8 mouse cellular contexts compared by ENCODE assay signal in the genomic region with DNA sequence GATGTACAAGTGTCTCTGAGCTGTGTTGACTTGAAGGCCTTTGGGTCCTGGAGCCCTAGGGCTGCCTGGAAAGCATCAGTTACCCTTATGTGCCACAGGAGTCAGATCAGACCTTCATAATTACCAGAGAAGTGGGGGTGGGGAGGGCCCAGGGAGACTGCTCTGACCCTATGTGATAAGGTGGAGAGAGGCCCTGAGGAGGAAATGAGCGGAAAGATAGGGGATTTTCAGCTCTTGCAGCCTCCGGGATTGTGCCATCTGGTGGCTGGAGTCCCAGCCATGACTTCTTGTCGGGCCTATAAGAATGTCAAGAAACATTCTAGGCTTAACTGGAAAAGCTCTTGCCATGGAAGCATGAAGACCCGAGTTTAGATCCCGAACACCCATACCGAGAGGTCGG. TPM values are rescaled to one million over a fixed set of nuclear protein-coding genes. Genes with fewer than 3 reads are reported as not detected.
DNase-seq lines count a peak whose midpoint lies in the region; ATAC-seq and TF ChIP-seq lines count a peak whose summit lies in the region.

No protein-coding gene starts in this region.

- peak; percentile 96 for ATAC-seq in liver, embryonic 13.5 days (ENCODE audit: low read depth)

- peak overlapping the region; percentile 93 for H3K27ac ChIP-seq in liver, embryonic 13.5 days

- peak overlapping the region; percentile 57 for H3K9ac ChIP-seq in liver, embryonic 13.5 days

- no peaks in the 10 kb centered on the region for H3K36me3 ChIP-seq in liver, embryonic 13.5 days
- H3K36me3 ChIP-seq in splenic B cell, adult 2 months (ENCODE audit: control insufficient read depth, insufficient read depth, low read length, poor library complexity, severe bottlenecking): no peaks in the 10 kb centered on the region

- H3K4me1 ChIP-seq in lung, adult 2 months (ENCODE audit: control insufficient read depth, insufficient read depth, low read length): no peaks in the 10 kb centered on the region
- peaks cover 58% of the 10 kb centered on the region for H3K4me1 ChIP-seq in liver, embryonic 13.5 days (replicated peaks)

- peak overlapping the region; percentile 57 for H3K4me2 ChIP-seq in liver, embryonic 13.5 days

- DNase-seq in lung, adult 2 months: no peak
- DNase-seq in lung, postnatal 25 days (ENCODE audit: low spot score): no peak
- peak; percentile 92 for DNase-seq in c-Kit-positive CD71-positive TER-119-negative erythroid progenitor cells, embryonic 14.5 days (ENCODE audit: low read depth)
- DNase-seq in liver, embryonic 13.5 days: peak; percentile 81
- peak; percentile 50 for DNase-seq in splenic B cell, adult 2 months (ENCODE audit: low read depth, low spot score)
- no peak for DNase-seq in urinary bladder, postnatal 10 days (ENCODE audit: low spot score)
- DNase-seq in frontal cortex, postnatal 10 days (ENCODE audit: low spot score in 2 of 2): no peak
- DNase-seq in embryo, embryonic 9.5 days (ENCODE audit: extremely low spot score): no peak

- H3K9me3 ChIP-seq in liver, embryonic 13.5 days (replicated peaks): no peaks in the 10 kb centered on the region

- no peak overlapping the region for H3K4me3 ChIP-seq in lung, adult 2 months (replicated peaks; ENCODE audit: extremely low read depth, low read depth, low read length)
- H3K4me3 ChIP-seq in liver, embryonic 13.5 days (replicated peaks): 0 out of 2 replicates have a peak overlapping the region, but pooled peaks have one; percentile 25

- peak; percentile 39; the same call in 1 of the 2 replicates for TF ChIP-seq CTCF in lung, adult 2 months (IDR thresholded peaks at IDR 0.05; ENCODE audit: insufficient read depth, low read length)

- no peak for TF ChIP-seq POLR2A in lung, adult 2 months (IDR thresholded peaks at IDR 0.05; ENCODE audit: borderline replicate concordance, extremely low read depth, low read depth, low read length)

- 72% methylated on average over 7 of the region's 7 CpGs for WGBS in lung, adult 2 months
- WGBS in liver, embryonic 13.5 days (ENCODE audit: insufficient replicate concordance): 22% methylated on average over 7 of the region's 7 CpGs

- peaks cover 2% of the 10 kb centered on the region; the same call in 1 of the 2 replicates for H3K27me3 ChIP-seq in liver, embryonic 13.5 days
- H3K27me3 ChIP-seq in splenic B cell, adult 2 months (ENCODE audit: control insufficient read depth, insufficient read depth, low read length, poor library complexity, severe bottlenecking): no peaks in the 10 kb centered on the region

RNA-seq across cellular contexts. Expression of gene Tubb1, which starts 3.2 kb away (rescaled TPM):
- 17.4 and 38.3 TPM in 2 replicates for polyA plus RNA-seq in lung, adult 2 months (2012; rRNA removed)
- polyA plus RNA-seq in liver, embryonic 13.5 days (2015; fragmentation: Nextera tagmentation; extraction: Ambion mirVana): 36.2 and 38.2 TPM in 2 replicates

RNA-seq across cellular contexts. Expression of gene Atp5e, which starts 10.2 kb away (rescaled TPM):
- 238 and 290 TPM in 2 replicates for polyA plus RNA-seq in lung, adult 2 months (2012; rRNA removed)
- polyA plus RNA-seq in liver, embryonic 13.5 days (2015; fragmentation: Nextera tagmentation; extraction: Ambion mirVana): 445 and 472 TPM in 2 replicates

RNA-seq across cellular contexts. Expression of gene Ctsz, which starts 14.8 kb away (rescaled TPM):
- 229 and 251 TPM in 2 replicates for polyA plus RNA-seq in lung, adult 2 months (2012; rRNA removed)
- polyA plus RNA-seq in liver, embryonic 13.5 days (2015; fragmentation: Nextera tagmentation; extraction: Ambion mirVana): 103 and 111 TPM in 2 replicates

RNA-seq across cellular contexts. Expression of gene Prelid3b, which starts 19.2 kb away (rescaled TPM):
- 21.8 and 29.7 TPM in 2 replicates for polyA plus RNA-seq in lung, adult 2 months (2012; rRNA removed)
- polyA plus RNA-seq in liver, embryonic 13.5 days (2015; fragmentation: Nextera tagmentation; extraction: Ambion mirVana): 115 and 131 TPM in 2 replicates

RNA-seq across cellular contexts. Expression of gene Nelfcd, which starts 38.1 kb away (rescaled TPM):
- polyA plus RNA-seq in lung, adult 2 months (2012; rRNA removed): 37.7 and 44.9 TPM in 2 replicates
- 75.2 and 82.0 TPM in 2 replicates for polyA plus RNA-seq in liver, embryonic 13.5 days (2015; fragmentation: Nextera tagmentation; extraction: Ambion mirVana)

Comparison
In these comparisons a context has a peak if more than half of its experiments do, and no peak if none do; other contexts are left out.
1. DNase-seq: peak in c-Kit-positive CD71-positive TER-119-negative erythroid progenitor cells, embryonic 14.5 days (single experiment), liver, embryonic 13.5 days (single experiment) and splenic B cell, adult 2 months (single experiment); none in lung, adult 2 months (single experiment), lung, postnatal 25 days (single experiment), urinary bladder, postnatal 10 days (single experiment), frontal cortex, postnatal 10 days (0 of 2) and embryo, embryonic 9.5 days (single experiment).